In genomic region chr7:125584005-125584369, GRCm38 (mm10) we compare ENCODE assay signal across 23 mouse cellular contexts. TPM values are rescaled to one million over a fixed set of nuclear protein-coding genes. Genes with fewer than 3 reads are reported as not detected.
DNase-seq lines count a peak whose midpoint lies in the region; ATAC-seq lines count a peak whose summit lies in the region.
"Had no signal": no experiment of that assay in that cellular context is flagged by ENCODE, and none has a peak within 500 bp of the region (broad histone marks: within the 10 kb centered on the region; RNA-seq: fewer than 3 reads in every experiment).

No protein-coding gene starts in this region.

- ATAC-seq in CD4-positive, CD25-positive, alpha-beta regulatory T cell, adult 4 months: no peak
- ATAC-seq: activated CD4-positive, CD25-positive, alpha-beta regulatory T cell, adult 4 months; forebrain, embryonic 15.5 days; hindbrain, postnatal 0 days had no signal

- DNase-seq in CD4-positive, CD25-positive, alpha-beta regulatory T cell, adult 2 months (ENCODE audit: low read depth, low spot score): peak; percentile 44
- peak; percentile 54 to 75 for DNase-seq in thymus, adult 18-20 months
- DNase-seq in thymus, postnatal 10 days (ENCODE audit: low spot score in 2 of 2): peak; percentile 63 to 72
- DNase-seq in thymus, postnatal 36 days: peak; percentile 62 to 79
- DNase-seq in kidney, postnatal 14 days: no peak
- DNase-seq in Muller cell, postnatal 12 days (ENCODE audit: inconsistent ontology term): no peak
- DNase-seq in ovary, postnatal 36 days (ENCODE audit: low spot score): no peak
- DNase-seq: adrenal gland, adult 8-10 months; adrenal gland, postnatal 25 days; cerebellum, adult 11-12 months; cerebellum, adult 8-10 months; cerebellum, postnatal 10 days; cerebellum, postnatal 36 days; embryo, embryonic 11 days; gastrocnemius, adult 2 months; gastrocnemius, postnatal 14 days; heart, adult 18-20 months; heart, postnatal 10 days; heart, postnatal 36 days had no signal

RNA-seq across cellular contexts. Expression of gene Il21r, which starts 19.2 kb away (rescaled TPM):
- polyA plus RNA-seq in CD4-positive, CD25-positive, alpha-beta regulatory T cell, adult 4 months (2017; shearing (Covaris generic)): 100 to 1,000 TPM in 1 of 2 experiments, 10 to 100 TPM in 1; 99.5 to 157 TPM

RNA-seq across cellular contexts. Expression of gene Il4ra, which starts 32.1 kb away (rescaled TPM):
- polyA plus RNA-seq in CD4-positive, CD25-positive, alpha-beta regulatory T cell, adult 4 months (2017; shearing (Covaris generic)): 100 to 1,000 TPM; 102 to 165 TPM

Comparison
In these comparisons a context has a peak if more than half of its experiments do, and no peak if none do; other contexts are left out.
1. DNase-seq: peak in CD4-positive, CD25-positive, alpha-beta regulatory T cell, adult 2 months (single experiment), thymus, adult 18-20 months (2 of 2), thymus, postnatal 10 days (2 of 2) and thymus, postnatal 36 days (2 of 2); none in kidney, postnatal 14 days (single experiment), Muller cell, postnatal 12 days (single experiment) and ovary, postnatal 36 days (single experiment).